Mouse (Mus musculus): ENCODE measurements around the gene Inka2. TPM values are rescaled to one million over a fixed set of nuclear protein-coding genes. Genes with fewer than 3 reads are reported as not detected.

The Inka2 gene
- total and polyA plus RNA-seq, 3 experiments, result 1.0 to 3.1 (median 2.5) TPM

- no peak for TF ChIP-seq SIN3A (IDR thresholded peaks at IDR 0.05; ENCODE audit: low read length)
- TF ChIP-seq POLR2AphosphoS2 (IDR thresholded peaks at IDR 0.05; ENCODE audit: low read depth, low read length), result no peak
- TF ChIP-seq KAT2A (IDR thresholded peaks at IDR 0.05; ENCODE audit: insufficient replicate concordance, low read length), result no peak
- H3K4me3 ChIP-seq (replicated peaks in 1 of 3; ENCODE audit: low read depth in 2 of 3, low read length in 2 of 3, poor library complexity in 1 of 3), result no peak overlapping the region
- no peak overlapping the region for H3K9ac ChIP-seq (ENCODE audit: insufficient read depth, low read depth)
- dilution Hi-C loops (cut with MboI; ENCODE audit: extremely low pct_ligation_motif_present, extremely low pct_unique_long_range_greater_than_20kb, low sequenced_read_pairs), result no loop called here
- H3K36me3 ChIP-seq (replicated peaks in 1 of 2; ENCODE audit: control insufficient read depth in 1 of 2, insufficient read depth in 1 of 2, low read length in 1 of 2), result no peaks in the 10 kb centered on the region
- no peak overlapping the region for H3K4me2 ChIP-seq (ENCODE audit: insufficient read depth, low read depth, poor library complexity, severe bottlenecking)
- no peak for DNase-seq (ENCODE audit: extremely low read depth)
- no peaks in the 10 kb centered on the region for H3K79me2 ChIP-seq (replicated peaks; ENCODE audit: control insufficient read depth, extremely low read depth, insufficient read depth, poor library complexity, severe bottlenecking)
- H3K9me3 ChIP-seq (replicated peaks; ENCODE audit: low read length), result no peaks in the 10 kb centered on the region
- in situ Hi-C loops (cut with MboI; ENCODE audit: low pct_ligation_motif_present, low pct_unique_long_range_greater_than_20kb, low sequenced_read_pairs), result loop anchor here (10.0 kb wide), 1 partner anchor 775 kb away; no protein-coding TSS in a partner anchor
- H3K27ac ChIP-seq (ENCODE audit: insufficient read depth, low read depth), result no peak overlapping the region
- H3K4me1 ChIP-seq (ENCODE audit: control insufficient read depth in 1 of 2, insufficient read depth in 2 of 2), result peaks cover 2 to 3% of the 10 kb centered on the region in 2 experiments; a peak in 2 of 4 replicates
- H3K27me3 ChIP-seq (replicated peaks), result peaks cover 10% of the 10 kb centered on the region
These were observed 34.6 kb upstream of the Inka2 start for GRCm38 (mm10) chr3:105669776-105670175.

DNA sequence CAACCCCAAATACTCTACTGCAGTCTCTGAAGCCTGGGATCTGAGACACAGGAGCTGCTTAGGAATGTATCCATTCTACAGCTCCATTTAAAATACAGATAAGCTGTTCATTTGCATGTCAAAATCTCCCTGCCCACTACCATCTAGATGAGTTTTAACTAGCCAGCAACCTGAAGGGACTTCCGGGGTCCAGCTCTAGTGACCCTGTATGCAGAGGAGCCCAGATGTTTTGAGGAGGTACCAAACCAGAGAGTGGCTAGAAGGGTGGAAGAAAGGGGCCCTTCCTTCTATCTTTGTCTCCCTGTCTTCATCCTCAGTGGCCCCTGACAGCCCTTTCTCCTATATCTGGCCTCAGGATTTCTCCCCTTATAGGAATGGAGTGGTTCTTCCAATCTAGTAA lies 33.6 kb upstream of the Inka2 start:
- Histone ChIP-seq H3K9ac (ENCODE audit: insufficient read depth, low read depth) (no peak overlapping the region), H3K79me2 (replicated peaks; ENCODE audit: control insufficient read depth, extremely low read depth, insufficient read depth, poor library complexity, severe bottlenecking) (no peaks in the 10 kb centered on the region), H3K27ac (ENCODE audit: insufficient read depth, low read depth) (no peak overlapping the region), H3K9me3 (replicated peaks; ENCODE audit: low read length) (no peaks in the 10 kb centered on the region), H3K36me3 (replicated peaks in 1 of 2; ENCODE audit: control insufficient read depth in 1 of 2, insufficient read depth in 1 of 2, low read length in 1 of 2) (peaks cover 0 to under 1% of the 10 kb centered on the region in 2 experiments), H3K27me3 (replicated peaks) (peaks cover 3% of the 10 kb centered on the region), H3K4me1 (ENCODE audit: control insufficient read depth in 1 of 2, insufficient read depth in 2 of 2) (peaks cover 2 to 4% of the 10 kb centered on the region in 2 experiments; a peak in 3 of 4 replicates), H3K4me2 (ENCODE audit: insufficient read depth, low read depth, poor library complexity, severe bottlenecking) (no peak overlapping the region), H3K4me3 (replicated peaks in 1 of 3; ENCODE audit: low read depth in 2 of 3, low read length in 2 of 3, poor library complexity in 1 of 3) (no peak overlapping the region)
- no peak for DNase-seq (ENCODE audit: extremely low read depth)
- dilution Hi-C loops (cut with MboI; ENCODE audit: extremely low pct_ligation_motif_present, extremely low pct_unique_long_range_greater_than_20kb, low sequenced_read_pairs), result no loop called here
- in situ Hi-C loops (cut with MboI; ENCODE audit: low pct_ligation_motif_present, low pct_unique_long_range_greater_than_20kb, low sequenced_read_pairs), result loop anchor here (10.0 kb wide), 1 partner anchor 774 kb away; no protein-coding TSS in a partner anchor
- TF ChIP-seq POLR2AphosphoS2 (IDR thresholded peaks at IDR 0.05; ENCODE audit: low read depth, low read length) (no peak), ELF1 (IDR thresholded peaks at IDR 0.05; ENCODE audit: low read depth, low read length) (peak; percentile 37; the same call in 1 of the 2 replicates)

DNA sequence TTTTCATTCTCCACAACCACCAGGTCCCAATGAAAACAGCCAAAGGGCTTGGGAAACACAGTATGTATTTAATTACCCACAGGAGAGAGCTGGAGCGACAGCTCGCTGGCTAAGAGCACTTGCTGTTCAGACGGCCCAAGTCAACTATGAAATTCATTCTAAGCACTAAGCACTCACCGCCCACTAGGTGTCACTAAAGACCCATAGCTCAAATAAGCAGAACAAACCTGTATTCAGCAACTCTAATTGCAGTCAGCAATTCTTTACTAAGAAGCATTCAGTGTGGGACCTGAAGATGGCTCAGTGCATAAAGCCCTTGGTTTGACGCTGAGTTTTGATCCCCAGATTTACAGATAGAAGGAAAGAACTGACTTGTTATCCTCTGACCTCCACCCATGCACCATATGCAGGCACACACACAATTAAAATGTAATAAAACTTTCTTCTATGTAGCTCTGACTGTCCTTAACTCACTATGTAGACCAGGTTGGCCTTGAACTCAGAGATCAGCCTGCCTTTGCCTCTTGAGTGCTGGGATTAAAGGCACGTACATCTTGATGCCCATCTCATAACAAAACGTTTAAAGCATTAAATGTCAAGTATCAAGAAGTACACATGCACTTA lies 29.7 kb upstream of the Inka2 start:
- in situ Hi-C loops (cut with MboI; ENCODE audit: low pct_ligation_motif_present, low pct_unique_long_range_greater_than_20kb, low sequenced_read_pairs), result loop anchor here (10.0 to 25.0 kb wide), 2 partner anchors 138 to 770 kb away; partner anchors contain the start of gene Rap1a
- Histone ChIP-seq H3K79me2 (replicated peaks; ENCODE audit: control insufficient read depth, extremely low read depth, insufficient read depth, poor library complexity, severe bottlenecking) (0 out of 2 replicates have a peak, but pooled peaks cover 2% of the 10 kb centered on the region), H3K9me3 (replicated peaks; ENCODE audit: low read length) (no peaks in the 10 kb centered on the region), H3K4me3 (replicated peaks in 1 of 3; ENCODE audit: low read depth in 2 of 3, low read length in 2 of 3, poor library complexity in 1 of 3) (no peak overlapping the region), H3K27ac (ENCODE audit: insufficient read depth, low read depth) (no peak overlapping the region), H3K27me3 (replicated peaks) (no peaks in the 10 kb centered on the region), H3K9ac (ENCODE audit: insufficient read depth, low read depth) (no peak overlapping the region), H3K4me2 (ENCODE audit: insufficient read depth, low read depth, poor library complexity, severe bottlenecking) (no peak overlapping the region), H3K36me3 (replicated peaks in 1 of 2; ENCODE audit: control insufficient read depth in 1 of 2, insufficient read depth in 1 of 2, low read length in 1 of 2) (peaks cover 19 to 31% of the 10 kb centered on the region in 2 experiments), H3K4me1 (ENCODE audit: control insufficient read depth in 1 of 2, insufficient read depth in 2 of 2) (peaks cover 2 to 12% of the 10 kb centered on the region in 2 experiments; a peak in 3 of 4 replicates)
- peak; percentile 85 for DNase-seq (ENCODE audit: extremely low read depth)
- TF ChIP-seq IRF4 (IDR thresholded peaks at IDR 0.05; ENCODE audit: low read depth, low read length), result peak; percentile 32; the same call in 1 of the 2 replicates
- TF ChIP-seq NELFE (IDR thresholded peaks at IDR 0.05; ENCODE audit: low read depth, low read length), result peak; percentile 46; the same call in 1 of the 2 replicates
- TF ChIP-seq ZC3H11A (IDR thresholded peaks at IDR 0.05; ENCODE audit: low read depth, low read length), result peak; percentile 64; the same call in 1 of the 2 replicates
- TF ChIP-seq CTCF (conservative IDR thresholded peaks at IDR 0.05 in 1 of 2, IDR thresholded peaks at IDR 0.05 in 1 of 2; ENCODE audit: low read depth in 2 of 2, low read length in 2 of 2), result peak; percentile 91 to 95
- TF ChIP-seq UBTF (IDR thresholded peaks at IDR 0.05; ENCODE audit: low read depth, low read length), result no peak
- TF ChIP-seq JUND (conservative IDR thresholded peaks at IDR 0.05; ENCODE audit: low read depth, low read length), result 0 out of 2 replicates have a peak, but pooled peaks have one; percentile 31
- TF ChIP-seq MYC (IDR thresholded peaks at IDR 0.05; ENCODE audit: low read depth, low read length), result 0 out of 2 replicates have a peak, but pooled peaks have one; percentile 19
- peak; percentile 88 for TF ChIP-seq SMC3 (IDR thresholded peaks at IDR 0.05; ENCODE audit: low read depth, low read length)
- no peak for TF ChIP-seq KAT2A (IDR thresholded peaks at IDR 0.05; ENCODE audit: insufficient replicate concordance, low read length)
- TF ChIP-seq SIN3A (IDR thresholded peaks at IDR 0.05; ENCODE audit: low read length), result peak; percentile 55
- peak; percentile 70; the same call in 1 of the 2 replicates for TF ChIP-seq MAFK (IDR thresholded peaks at IDR 0.05; ENCODE audit: insufficient replicate concordance, low read length)
- no peak for TF ChIP-seq ZNF384 (IDR thresholded peaks at IDR 0.05; ENCODE audit: low read depth, low read length)
- dilution Hi-C loops (cut with MboI; ENCODE audit: extremely low pct_ligation_motif_present, extremely low pct_unique_long_range_greater_than_20kb, low sequenced_read_pairs), result loop anchor here (25.0 kb wide), 1 partner anchor 238 kb away; no protein-coding TSS in a partner anchor
